Mouse (Mus musculus): ENCODE results near the gene 1700008O03Rik.

1700008O03Rik gene

DNA sequence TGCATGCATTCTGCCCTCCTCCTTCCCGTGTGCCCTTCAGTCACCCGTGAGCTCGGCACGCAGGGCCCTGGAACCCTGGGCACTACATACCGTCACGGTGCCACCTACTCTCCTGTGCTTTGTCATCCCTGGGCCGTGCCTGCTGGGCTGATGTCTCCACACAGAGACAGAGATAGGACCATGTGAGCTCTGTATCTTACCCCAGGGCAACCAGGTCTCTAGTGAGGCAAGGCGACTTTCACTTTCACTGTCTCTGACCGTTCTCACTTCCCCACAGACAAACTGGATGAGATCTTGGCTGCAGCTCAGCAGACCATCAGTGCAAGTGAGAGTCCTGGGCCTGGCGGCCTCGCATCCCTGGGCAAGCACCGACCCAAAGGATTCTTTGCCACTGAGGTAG lies 41.0 kb downstream of the 1700008O03Rik start:
- no peak for DNase-seq (ENCODE audit: low read depth, low spot score)

DNA sequence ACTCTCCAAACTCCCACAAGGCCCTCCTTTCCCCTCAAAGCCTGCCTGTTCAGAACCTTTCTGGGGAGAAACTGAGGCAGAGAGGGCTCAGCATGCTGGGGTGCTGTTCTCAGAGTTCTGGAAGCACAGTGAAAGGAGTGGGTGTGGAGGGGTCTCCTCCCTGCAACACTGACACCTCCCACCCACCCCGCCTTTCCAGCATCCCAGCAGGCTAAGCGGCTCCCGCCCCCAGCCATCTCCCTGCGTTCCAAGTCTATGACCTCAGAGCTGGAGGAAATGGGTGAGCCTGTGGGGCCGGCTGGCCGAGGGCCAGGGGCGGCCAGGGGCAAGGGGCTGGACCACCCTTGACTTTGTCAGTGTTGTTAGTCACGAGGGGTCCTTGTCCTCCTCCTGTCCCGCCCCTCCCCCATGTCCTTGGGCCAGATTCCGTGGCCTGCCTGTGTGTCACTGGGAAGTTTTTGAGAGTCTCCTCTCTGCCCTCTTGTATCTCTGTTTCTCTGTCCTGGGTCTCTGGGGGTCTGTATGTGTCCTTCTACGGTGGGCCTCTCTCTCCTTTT lies 42.1 kb downstream of the 1700008O03Rik start:
- DNase-seq (ENCODE audit: low read depth, low spot score): no peak

DNA sequence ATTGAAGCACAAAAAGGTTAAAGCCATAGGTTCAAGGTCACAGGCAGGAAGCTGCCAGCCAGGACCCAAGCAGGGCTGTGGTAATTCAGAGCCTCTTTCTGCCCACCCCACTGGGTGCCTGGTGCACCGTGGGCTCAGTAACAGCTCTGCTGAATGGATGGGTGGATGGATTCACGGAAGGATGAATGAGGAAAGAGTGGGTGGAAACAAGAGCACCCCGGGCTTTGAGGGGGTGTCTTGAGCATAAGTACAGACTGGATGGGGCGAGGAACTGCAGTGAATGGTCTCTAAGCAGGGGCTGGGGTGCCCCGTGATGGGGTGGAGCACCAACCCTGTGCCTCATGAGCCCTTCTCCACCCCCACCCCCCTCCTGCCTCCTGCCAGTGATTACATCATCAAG lies 43.9 kb downstream of the 1700008O03Rik start:
- peak; percentile 87 for DNase-seq (ENCODE audit: low read depth, low spot score)

DNA sequence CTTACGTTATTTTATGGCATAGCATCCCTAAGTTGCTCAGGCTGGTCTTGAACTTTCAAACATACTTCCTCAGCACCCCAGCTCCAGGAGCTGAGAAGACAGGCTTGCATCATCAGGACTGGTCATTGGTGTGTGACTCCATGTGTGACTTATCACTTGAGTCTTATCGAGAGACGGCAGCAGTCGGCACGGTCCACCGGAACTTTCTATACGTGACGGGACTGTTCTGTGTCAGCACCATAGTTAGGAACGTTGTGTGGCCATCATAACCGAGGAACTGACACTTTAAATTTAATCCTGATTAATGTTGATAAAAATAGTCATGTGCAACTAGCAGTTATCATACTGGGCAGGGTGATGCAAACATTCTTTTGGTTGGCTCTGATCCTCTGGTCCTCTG lies 44.5 kb downstream of the 1700008O03Rik start:
- no peak for DNase-seq (ENCODE audit: low read depth, low spot score)

DNA sequence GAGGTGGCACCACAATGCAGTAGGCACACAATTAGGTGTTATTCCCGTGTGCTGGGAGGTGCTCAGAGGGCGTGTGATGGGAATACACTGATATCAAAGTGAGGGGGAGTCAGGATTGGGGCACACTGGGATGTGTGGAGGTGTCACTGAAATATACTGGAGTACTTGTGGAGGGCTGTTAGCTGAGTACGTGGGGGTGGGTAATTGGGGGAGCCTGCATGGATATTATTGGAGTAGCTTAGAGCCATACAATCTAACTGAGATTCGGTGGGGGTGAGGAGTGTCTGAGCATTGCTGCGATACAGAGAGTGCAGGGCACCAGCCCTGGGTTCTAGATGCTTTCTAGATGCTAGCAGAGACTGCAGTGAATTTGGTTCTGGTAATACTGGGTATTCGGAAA lies 45.4 kb downstream of the 1700008O03Rik start:
- DNase-seq (ENCODE audit: low read depth, low spot score): peak; percentile 69

DNA sequence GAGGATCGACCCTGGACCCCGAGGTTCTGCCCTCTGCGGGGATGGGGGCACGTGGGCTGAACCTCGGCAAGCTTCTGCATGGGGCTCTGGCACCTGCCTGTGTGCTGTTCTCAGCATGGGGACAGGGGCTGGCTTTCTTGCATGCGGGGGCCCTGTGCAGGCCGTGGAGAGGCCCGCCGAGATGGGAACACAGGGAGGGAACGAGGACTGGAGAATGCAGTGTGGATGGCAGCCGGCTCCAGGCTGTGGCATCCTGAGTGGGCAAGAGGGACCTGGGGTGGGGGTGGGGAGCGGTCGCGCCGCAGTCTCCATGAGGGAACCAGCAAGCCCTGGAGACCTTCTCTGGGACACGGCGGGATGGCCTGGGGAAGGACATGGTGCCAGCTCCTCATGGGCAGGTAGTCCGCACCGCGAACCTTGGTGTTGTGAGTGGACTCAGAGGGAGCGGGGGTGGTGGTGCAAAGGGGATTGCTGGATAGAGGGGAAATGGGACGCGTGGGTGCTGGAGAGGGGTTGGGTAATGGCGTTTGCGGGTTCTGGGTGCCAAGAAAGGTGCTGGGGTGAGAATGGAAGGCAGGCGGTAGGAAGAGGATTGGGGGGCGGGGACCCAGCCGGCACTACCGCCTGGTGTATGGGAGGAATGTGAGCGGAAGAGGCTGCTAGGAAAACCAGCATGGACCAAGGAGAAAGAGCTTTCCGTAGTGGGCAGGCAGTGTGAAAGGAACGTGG lies 48.3 kb downstream of the 1700008O03Rik start:
- DNase-seq (ENCODE audit: low read depth, low spot score): peak; percentile 60

DNA sequence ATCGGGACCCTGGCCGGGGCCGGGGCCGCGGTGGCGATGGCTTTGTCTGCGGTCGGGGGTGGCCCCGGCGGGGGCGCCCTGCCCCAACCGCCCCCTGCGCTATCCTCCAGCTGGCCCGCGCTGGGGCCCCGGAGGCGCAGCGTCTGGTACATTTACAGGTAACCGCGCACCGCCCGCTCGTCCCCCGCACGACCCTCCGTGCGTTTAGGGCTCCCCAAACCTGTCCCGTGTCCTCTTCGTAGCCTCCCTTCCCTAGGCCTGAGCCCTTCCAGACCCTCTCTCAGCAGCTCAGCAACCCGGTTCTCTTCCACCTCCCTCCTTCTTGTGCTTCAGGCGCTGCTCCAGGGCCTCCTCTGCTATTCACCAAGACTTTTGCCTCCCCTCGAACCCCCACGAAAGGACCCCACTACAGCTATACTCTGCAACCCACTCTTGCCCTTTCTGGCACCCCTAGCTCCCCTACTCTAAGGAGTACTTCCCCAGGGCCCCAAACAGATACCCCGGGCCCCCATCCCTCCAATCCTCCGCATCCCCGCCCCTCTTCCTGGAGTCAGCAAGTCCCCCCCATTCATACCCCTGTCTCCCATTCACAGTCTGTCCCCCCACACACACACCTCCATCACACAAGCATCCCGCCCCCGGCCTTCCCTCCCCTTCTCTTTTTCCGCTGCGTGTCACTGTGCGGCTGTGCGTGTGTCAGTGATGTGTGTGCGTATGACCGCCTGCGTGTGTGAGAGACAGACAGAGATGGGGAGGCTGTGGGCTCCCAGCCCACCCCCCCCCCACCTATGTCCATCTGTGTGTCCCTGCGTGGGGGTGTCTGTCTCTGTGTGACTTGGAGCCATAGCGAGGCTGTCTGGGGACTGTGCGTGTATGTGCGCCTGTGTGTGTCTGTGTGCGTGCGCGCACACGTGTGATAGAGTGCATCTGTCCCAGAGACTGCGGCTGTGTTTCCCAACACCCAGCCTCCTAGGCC lies 49.3 kb downstream of the 1700008O03Rik start:
- peak; percentile 94 for DNase-seq (ENCODE audit: low read depth, low spot score)

DNA sequence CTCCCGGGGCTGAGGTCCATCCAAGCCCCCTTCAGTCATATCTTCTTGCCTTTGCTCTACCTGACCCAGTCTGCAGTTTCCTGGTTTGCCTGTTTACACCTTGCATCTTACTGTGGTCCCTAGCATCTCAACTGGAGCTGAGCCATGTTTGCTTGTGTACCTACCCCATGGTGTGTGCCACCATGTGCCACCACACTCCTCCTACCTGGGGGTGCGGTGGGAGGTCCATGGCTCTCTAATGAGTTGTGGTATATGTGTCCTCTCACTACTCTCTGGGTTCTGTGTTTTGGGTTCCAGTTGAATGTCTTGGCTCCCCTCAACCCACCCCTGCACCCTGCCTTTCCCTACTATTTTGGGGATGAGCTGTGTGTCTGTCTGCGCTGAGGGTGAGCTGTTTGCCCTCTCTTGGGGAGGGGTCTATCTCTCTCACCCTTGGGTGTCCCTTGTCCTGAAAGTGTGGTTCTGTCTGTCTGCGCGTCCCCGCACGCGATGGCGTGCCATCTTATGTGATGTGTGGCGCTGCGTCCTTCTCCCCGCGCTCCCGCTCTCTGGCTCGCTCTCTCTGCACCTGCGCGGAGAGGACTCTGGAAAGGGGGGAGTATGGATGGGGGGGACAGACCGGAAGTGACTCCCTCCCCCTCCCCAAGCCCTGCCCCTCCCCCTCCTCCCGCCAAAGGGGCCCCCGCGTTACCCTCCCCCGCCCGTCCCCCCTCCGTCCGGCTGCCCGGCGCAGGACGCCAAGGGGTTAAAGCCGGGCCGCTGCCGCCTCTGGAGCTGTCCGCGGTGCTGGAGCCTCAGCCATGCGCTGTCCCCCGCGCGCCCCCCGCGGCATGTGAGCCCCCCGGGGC lies 50.4 kb downstream of the 1700008O03Rik start:
- peak; percentile 93 for DNase-seq (ENCODE audit: low read depth, low spot score)

DNA sequence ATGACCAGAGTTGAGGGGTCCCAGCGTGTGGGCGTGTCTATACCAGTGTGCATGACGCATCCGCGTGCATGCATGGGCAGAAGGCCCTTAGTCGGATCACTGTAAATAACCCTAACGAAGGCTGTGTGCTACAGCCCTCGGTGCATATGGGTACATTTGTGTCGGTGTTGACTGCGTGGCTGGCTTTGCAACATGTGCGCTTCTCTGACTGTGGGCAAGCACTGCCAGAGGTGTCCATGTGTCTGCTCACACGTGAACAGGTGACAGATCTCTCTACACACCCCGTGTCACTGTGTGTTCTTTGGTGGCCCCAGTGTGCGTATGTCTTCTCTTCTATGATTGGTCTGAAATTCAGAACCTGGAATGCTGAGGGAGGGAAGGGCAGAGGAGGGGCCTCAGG lies 51.5 kb downstream of the 1700008O03Rik start:
- no peak for DNase-seq (ENCODE audit: low read depth, low spot score)

DNA sequence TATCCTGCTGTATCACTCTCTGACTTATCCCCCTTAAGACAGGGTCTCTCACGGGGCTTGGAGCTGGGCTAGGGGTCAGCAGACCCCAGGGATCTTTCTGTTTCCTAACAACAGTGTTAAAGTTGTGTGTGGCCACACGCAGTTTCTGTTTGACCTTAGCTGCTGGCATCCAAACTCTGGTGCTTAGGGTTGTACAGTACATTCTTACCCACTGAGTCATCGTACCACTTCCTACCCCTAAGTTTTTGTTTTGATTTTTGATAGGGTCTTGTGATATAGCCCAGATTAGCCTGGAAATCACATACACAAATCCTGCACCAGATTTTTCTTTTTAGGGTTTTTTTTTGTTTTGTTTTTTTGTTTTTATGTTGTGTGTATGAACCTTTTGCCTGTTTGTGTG lies 53.3 kb downstream of the 1700008O03Rik start:
- DNase-seq (ENCODE audit: low read depth, low spot score): no peak

DNA sequence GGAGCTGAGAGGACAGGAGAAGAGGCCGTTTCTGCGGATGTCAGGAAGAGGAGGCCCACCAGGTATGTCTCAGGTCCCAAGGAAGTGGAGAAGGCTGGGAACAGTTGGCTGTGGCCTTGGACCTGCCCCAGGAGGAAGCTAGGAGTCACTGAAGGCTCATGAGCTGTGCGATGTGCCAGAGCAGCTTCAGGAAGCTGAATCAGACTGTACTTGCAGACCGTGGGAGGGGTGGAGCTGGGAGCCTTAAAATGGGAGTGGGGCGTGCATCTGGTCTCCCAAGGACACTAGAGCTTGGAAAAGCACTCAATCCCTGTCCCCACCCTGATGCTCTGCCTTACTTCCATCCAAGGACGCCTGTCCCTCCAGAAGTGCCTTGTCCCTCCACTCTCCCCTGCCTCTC lies 59.0 kb downstream of the 1700008O03Rik start:
- peak; percentile 55 for DNase-seq (ENCODE audit: low read depth, low spot score)

DNA sequence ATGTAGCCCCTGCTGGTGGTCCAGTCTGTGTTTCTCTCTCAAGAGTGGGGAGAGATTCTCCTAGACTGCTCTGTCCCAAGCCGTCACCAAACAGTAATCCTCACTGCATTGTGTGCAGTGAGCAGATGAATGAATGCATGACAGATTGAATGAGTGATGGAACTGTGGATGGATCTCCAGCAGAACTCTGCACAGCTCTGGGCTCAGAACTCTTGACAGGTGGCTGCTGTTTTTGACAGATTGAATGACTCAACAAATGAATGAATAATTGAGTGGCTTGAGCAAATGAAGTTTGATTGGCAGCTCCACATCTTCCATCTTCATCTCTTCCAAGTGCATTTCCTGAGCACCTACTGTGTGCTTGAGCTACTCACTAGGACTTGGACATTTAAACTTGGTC lies 63.3 kb downstream of the 1700008O03Rik start:
- DNase-seq (ENCODE audit: low read depth, low spot score): peak; percentile 37

DNA sequence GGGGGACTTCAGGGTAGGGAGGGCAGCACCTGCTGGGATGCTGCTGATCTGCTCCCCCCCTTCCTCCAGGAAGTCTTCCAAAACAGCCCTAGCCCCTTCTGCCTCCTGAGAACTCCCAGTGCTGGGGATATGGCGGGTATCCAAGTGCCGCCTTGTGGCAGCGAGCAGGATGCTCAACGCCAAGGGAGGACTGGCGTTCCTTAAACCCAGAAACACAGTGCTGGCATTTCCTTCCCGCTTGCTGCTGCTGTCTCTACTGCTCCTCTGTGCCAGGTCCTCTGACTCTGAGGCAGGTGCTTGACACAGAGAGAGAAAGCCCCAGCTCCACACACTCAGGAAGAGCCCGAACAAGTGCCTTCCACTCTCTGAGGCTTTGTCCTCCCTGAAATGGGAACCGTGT lies 64.7 kb downstream of the 1700008O03Rik start:
- peak; percentile 91 for DNase-seq (ENCODE audit: low read depth, low spot score)

DNA sequence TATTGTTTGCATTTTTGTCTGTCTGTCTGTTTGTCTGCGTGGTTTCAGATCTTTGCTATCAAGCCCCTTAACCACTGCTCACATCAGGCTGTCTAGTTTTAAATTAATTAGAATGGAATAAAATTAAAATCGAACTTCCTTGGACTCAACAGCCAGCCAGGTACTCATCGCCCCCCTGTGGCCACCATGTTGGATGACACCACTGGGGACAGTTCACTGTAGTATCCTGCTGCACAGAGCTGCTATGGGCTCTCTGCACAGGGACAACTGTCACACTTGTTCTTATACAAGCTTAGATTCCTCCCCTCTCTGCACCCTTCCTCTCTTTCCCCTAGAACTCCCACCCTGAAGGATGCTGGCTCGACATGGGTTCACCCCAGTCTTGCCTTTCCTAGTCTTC lies 67.7 kb downstream of the 1700008O03Rik start:
- DNase-seq (ENCODE audit: low read depth, low spot score): peak; percentile 65

DNA sequence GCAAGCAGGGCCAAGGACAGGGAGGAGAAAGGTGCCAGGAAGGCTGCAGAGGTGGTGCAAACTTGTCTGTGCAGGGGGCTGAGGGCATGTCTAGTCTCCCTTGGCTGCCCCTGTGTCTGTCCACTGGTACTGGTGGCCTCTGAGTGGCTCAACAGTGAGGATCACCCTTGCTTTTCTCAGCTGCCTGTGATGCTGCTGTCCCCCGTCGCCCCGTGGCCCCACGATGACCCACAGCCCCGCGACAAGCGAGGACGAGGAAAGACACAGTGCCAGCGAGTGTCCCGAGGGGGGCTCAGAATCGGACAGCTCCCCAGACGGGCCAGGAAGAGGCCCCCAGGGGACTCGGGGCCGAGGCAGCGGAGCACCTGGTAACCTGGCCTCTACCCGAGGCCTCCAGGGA lies 73.1 kb downstream of the 1700008O03Rik start:
- no peak for DNase-seq (ENCODE audit: low read depth, low spot score)

DNA sequence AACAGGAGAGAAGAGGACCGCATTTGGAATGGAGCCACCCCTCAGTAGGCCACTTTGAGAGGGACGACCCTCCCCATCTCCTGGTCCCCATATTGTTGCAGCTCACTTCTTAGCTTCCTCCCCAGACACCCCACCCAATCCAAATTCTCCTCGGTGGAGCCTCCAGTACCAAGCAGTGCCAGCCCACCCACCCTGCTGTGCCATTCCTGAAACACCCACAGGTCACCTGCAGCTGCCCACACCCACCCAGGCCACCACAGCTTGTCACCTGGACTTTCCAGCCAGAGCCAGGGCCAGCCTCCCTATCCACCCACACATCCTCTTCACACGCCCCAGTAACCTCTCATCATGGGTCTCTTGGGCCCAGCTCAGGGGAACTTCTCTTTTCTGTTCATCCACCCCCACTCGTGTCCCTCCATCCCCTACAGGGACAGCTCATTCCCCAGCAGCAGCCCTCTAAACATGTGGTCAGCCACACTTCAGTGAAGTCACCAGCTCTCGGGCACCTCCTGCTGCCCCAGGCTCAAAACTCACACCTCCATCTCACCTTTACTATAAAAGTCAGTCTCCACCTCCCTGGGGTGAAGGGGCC lies 73.8 kb downstream of the 1700008O03Rik start:
- DNase-seq (ENCODE audit: low read depth, low spot score): peak; percentile 71

DNA sequence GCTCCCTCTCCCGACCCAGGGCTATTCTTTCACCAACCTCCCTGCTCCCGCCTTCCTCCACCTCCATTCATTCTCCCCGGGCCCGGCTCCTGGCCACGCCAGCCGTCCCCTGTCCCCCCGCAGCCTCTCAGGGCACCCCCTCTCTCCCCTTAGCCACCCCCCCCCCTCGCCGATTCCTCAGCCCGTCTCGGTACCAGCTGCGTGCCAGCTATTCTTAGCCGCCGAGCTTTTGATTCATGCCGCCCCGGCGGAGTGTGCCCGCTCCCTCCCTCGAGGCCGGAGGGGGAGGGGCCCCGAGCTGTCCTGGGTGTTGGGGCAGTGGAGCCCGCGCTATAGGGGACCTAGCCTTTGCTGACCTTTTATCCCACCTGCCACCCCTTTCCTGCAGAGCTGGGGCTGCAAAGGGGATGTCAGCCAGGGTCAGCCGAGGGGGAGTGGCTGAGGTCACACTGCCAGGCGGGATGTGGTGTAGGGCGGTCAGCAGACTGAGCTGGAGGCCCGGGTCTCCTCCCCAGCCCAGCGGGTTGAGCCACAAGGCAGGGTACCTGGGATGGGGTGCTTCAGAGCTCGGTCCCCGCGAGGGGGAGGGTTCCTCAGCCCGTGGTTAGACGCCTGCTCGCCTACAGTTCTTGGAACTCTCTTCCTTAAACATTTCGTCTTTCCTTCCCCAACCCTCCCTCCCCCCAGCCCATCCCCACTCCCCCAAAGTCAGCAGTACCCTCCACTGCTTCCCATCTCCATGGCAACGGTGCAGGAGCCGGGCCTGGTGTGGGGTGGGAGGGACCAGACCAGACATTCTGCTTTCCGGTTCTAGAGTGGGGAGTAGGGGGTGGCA lies 74.5 kb downstream of the 1700008O03Rik start:
- peak; percentile 88 for DNase-seq (ENCODE audit: low read depth, low spot score)

DNA sequence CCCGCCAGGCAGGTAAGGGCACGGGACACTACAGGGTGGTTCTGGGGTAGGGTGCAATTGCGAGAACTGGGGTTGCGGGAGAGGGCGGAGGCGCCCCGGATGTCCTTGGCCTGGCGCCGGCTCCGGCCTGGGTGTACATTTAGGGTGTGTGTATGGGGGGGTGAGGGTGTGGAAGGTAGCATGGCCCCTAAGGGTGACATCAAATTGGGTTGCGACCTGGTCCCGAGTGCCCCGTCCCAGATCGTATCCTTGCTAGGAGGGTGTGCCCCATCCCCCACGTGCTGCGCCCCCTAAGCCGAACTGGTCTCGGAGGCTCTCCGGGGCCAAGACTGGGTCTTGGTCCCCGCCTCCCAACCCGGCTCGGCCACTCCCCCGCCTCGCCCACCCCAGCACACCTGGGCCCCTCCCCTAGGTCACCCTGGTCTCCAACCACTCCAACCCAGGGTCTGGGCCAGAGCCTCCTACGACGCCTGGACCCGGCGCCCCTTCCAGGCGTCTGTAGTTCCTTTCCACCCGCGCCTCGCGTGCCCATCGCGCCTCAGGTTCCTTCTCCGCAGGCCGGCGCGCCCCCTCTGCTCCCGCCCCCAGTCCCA lies 75.2 kb downstream of the 1700008O03Rik start:
- peak; percentile 31 for DNase-seq (ENCODE audit: low read depth, low spot score)

All from brain, adult 2 months (tissue).